Mouse (Mus musculus) cortical plate, adult 2 months (tissue): Measurements from ENCODE around the gene Elof1. TPM values are rescaled to one million over a fixed set of nuclear protein-coding genes. Genes with fewer than 3 reads are reported as not detected.

ENCODE experiments used
- H3K27ac ChIP-seq: fragments of 200-500 bp; 2 replicates; pipeline ENCODE4 v1.5.1; 2012; ENCODE audit warnings: low read length, control low read depth, inconsistent platforms; ENCODE audit not compliant: insufficient read depth
- H3K4me1 ChIP-seq: fragments of 200-500 bp; 2 replicates; pipeline ENCODE4 v1.6.1; 2011; ENCODE audit warnings: low read length; ENCODE audit not compliant: control insufficient read depth, insufficient read depth
- H3K4me3 ChIP-seq: fragments of 200-500 bp; 2 replicates; pipeline ENCODE4 v1.5.1; 2011; ENCODE audit warnings: mild to moderate bottlenecking, low read length, control low read depth; ENCODE audit not compliant: insufficient read depth
- CTCF ChIP-seq: fragments of 200-500 bp; IDR thresholded peaks from 2 replicates; pipeline ENCODE4 v1.5.1; 2011; ENCODE audit warnings: mild to moderate bottlenecking, control low read depth, low read length; ENCODE audit not compliant: insufficient read depth; ENCODE audit errors: extremely low read depth
- POLR2A ChIP-seq: fragments of 200-500 bp; IDR thresholded peaks from 2 replicates; pipeline ENCODE4 v1.6.1; 2011; ENCODE audit warnings: mild to moderate bottlenecking, low read length, control low read depth; ENCODE audit not compliant: insufficient read depth; ENCODE audit errors: extremely low read depth
- polyA plus RNA-seq: library from polyadenylated mRNA; depleted of rRNA; stranded (reverse); fragments of >200 nt; gene quantifications from 2 replicates; pipeline ENCODE4 v1.2.3, GENCODE M21; 2012; rRNA removed

The Elof1 gene
- polyA plus RNA-seq, 1 experiment, result 131 TPM

DNA sequence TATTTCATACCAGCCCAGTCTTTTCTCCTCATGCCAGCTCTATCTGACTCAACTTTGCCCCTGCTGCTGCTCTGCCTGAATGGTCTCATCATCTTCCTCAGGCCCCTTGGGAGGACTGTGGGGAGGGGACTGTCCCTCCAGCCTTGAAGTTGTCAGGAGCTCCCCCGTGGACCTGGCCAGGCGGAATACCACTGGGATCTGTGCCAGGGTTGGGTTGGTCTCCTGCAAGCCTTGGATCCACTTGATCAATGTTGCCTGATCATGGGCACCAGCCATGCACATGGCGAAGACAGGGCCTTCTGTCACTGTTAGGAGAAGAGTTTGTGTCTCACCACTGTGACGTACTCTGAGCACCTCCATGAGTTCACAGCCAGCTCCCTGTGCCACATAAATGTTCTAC lies 44.7 kb downstream of the Elof1 start:
- TF ChIP-seq POLR2A (no peak), CTCF (no peak)
- no peaks in the 10 kb centered on the region for H3K4me1 ChIP-seq
- no peak overlapping the region for H3K27ac ChIP-seq
- no peak overlapping the region for H3K4me3 ChIP-seq

DNA sequence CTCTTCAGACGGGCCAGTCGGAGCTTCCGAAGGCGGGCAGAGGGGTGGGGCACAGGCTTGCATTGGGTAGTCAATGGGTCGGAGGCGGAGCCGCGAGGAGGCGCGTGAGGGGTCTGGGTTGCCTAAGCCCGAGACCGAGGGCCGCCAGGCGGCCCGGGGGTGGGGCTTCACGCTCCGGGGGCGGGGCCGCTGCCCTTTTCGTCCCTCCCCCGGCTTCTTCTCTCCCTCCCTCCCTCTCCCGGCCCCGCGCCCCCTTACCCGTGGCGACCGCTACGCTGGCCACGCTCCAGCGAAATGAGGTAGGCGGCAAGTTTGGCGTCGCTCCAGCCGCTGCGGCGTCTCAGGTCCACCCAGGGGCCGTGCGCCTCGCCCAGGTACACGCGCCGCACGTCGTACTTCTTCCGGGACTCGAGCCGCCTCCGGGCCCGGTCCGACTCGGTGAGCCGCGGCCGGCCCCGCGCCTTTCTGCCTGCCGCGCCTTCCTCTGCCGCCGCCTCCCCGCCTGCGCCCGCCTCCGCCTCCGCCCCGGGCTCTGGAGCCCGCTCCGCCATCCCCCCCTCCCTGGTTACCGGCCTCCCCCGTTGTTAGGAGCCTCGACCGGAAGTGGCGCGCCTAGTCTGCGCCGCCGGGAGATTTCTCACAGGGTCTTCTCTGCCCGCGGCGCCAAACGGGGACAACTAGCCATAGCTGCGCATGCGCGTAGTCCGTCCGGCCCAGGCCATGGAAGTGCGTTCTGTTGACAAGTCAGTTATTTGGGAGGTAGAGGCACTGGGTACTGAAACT lies 46.0 kb downstream of the Elof1 start, which contains the start of the genes Gm49318 and Zfp653:
Gm49318 (minus strand) TSS at position 469 of the 783 bp plus-strand sequence.
Zfp653 (minus strand) TSS at position 586 of the 783 bp plus-strand sequence.
- TF ChIP-seq POLR2A (peak; percentile 92), CTCF (no peak)
- no peaks in the 10 kb centered on the region for H3K4me1 ChIP-seq
- peak within 1 kb of the TSS; percentile 82; the same call in 1 of the 2 replicates for H3K27ac ChIP-seq

GRCm38 (mm10) chr9:22069881-22070553 lies 47.0 kb downstream of the Elof1 start:
- TF ChIP-seq POLR2A, result no peak
- no peak for TF ChIP-seq CTCF
- Histone ChIP-seq H3K4me1 (no peaks in the 10 kb centered on the region), H3K27ac (no peak overlapping the region), H3K4me3 (peak overlapping the region; percentile 48)

More for the DNA sequence above, 46.0 kb downstream of the Elof1 start, which contains the start of the genes Gm49318 and Zfp653:
- peak within 1 kb of the TSS; percentile 48 for H3K4me3 ChIP-seq

DNA sequence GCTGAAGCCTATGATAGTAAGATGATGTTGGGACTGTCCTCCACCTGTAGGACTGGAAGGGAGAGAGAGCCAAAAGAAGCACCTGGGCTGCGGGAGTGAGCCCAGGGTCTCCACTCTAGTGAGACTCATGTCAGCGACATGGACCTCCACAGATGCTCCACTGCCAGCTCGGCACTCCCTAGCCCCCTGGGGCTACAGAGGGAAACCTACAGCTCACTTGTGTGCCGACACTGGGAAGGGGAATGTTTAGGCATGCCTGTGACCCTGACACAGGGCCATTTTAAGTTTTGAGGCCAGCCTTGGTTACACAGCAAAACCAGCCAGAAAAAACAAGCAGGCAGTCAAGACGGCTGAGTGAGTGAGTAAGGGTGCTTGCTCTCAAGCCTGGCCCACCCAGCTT lies 49.8 kb downstream of the Elof1 start:
- TF ChIP-seq CTCF (no peak), POLR2A (no peak)
- no peak overlapping the region for H3K27ac ChIP-seq
- H3K4me3 ChIP-seq, result no peak overlapping the region
- no peaks in the 10 kb centered on the region for H3K4me1 ChIP-seq

- TF ChIP-seq CTCF (peak; percentile 74), POLR2A (no peak)
- Histone ChIP-seq H3K27ac (no peak overlapping the region), H3K4me1 (0 out of 2 replicates have a peak, but pooled peaks cover 2% of the 10 kb centered on the region), H3K4me3 (no peak overlapping the region)
These were observed 50.5 kb downstream of the Elof1 start for GRCm38 (mm10) chr9:22066433-22066832.

GRCm38 (mm10) chr9:22065642-22066041 lies 51.3 kb downstream of the Elof1 start:
- Histone ChIP-seq H3K27ac (no peak overlapping the region), H3K4me3 (no peak overlapping the region), H3K4me1 (0 out of 2 replicates have a peak, but pooled peaks cover 2% of the 10 kb centered on the region)
- no peak for TF ChIP-seq CTCF
- no peak for TF ChIP-seq POLR2A

GRCm38 (mm10) chr9:22064341-22064740 lies 52.6 kb downstream of the Elof1 start:
- Histone ChIP-seq H3K4me3 (no peak overlapping the region), H3K4me1 (0 out of 2 replicates have a peak, but pooled peaks cover 2% of the 10 kb centered on the region), H3K27ac (no peak overlapping the region)
- TF ChIP-seq CTCF (no peak), POLR2A (no peak)

Other genes with a start within 250 kb of the Elof1 start
- gene Rab3d, start 199.0 kb downstream of the Elof1 start, polyA plus RNA-seq, result 14.3 and 15.6 TPM in 2 replicates
- 24.4 and 27.3 TPM in 2 replicates for gene Ccdc159, start 189.7 kb downstream of the Elof1 start, polyA plus RNA-seq
- 57.0 and 57.7 TPM in 2 replicates for gene Tmem205, start 189.6 kb downstream of the Elof1 start, polyA plus RNA-seq
- gene Plppr2, start 180.1 kb downstream of the Elof1 start, polyA plus RNA-seq, result 183 and 199 TPM in 2 replicates
- 7.3 and 8.1 TPM in 2 replicates for gene Swsap1, start 161.4 kb downstream of the Elof1 start, polyA plus RNA-seq
- 12.6 and 15.3 TPM in 2 replicates for gene Epor, start 153.7 kb downstream of the Elof1 start, polyA plus RNA-seq
- gene Rgl3, start 127.7 kb downstream of the Elof1 start, polyA plus RNA-seq, result 5.2 and 5.4 TPM in 2 replicates
- gene Ccdc151, start 114.5 kb downstream of the Elof1 start, polyA plus RNA-seq, result 7.7 and 7.9 TPM in 2 replicates
- 99.1 and 103 TPM in 2 replicates for gene Prkcsh, start 114.4 kb downstream of the Elof1 start, polyA plus RNA-seq
- 115 and 117 TPM in 2 replicates for gene Elavl3, start 65.1 kb downstream of the Elof1 start, polyA plus RNA-seq
- 0.21 TPM in 1 of 2 replicates, not detected in the other for gene Gm49318, start 45.9 kb downstream of the Elof1 start, polyA plus RNA-seq
- gene Zfp653, start 45.8 kb downstream of the Elof1 start, polyA plus RNA-seq, result 34.6 and 36.4 TPM in 2 replicates
- gene Ecsit, start 31.7 kb downstream of the Elof1 start, polyA plus RNA-seq, result 57.4 and 62.3 TPM in 2 replicates
- gene Cnn1, start 18.0 kb downstream of the Elof1 start, polyA plus RNA-seq, result 1.2 and 2.2 TPM in 2 replicates
- 0.71 and 0.76 TPM in 2 replicates for gene Acp5, start 18.5 kb upstream of the Elof1 start, polyA plus RNA-seq
- gene Pigyl, start 39.7 kb upstream of the Elof1 start, polyA plus RNA-seq, result 89.9 and 97.3 TPM in 2 replicates
- gene Zfp872, start 70.9 kb upstream of the Elof1 start, polyA plus RNA-seq, result 0.04 and 0.08 TPM in 2 replicates
- 18.2 and 18.3 TPM in 2 replicates for gene Zfp809, start 108.5 kb upstream of the Elof1 start, polyA plus RNA-seq
- gene Zfp599, start 142.7 kb upstream of the Elof1 start, polyA plus RNA-seq, result 1.8 and 2.1 TPM in 2 replicates
- 15.7 and 18.7 TPM in 2 replicates for gene Zfp810, start 190.5 kb upstream of the Elof1 start, polyA plus RNA-seq